Mouse (Mus musculus) midbrain, embryonic 12.5 days (tissue): ENCODE results near the gene Abhd6. TPM values are rescaled to one million over a fixed set of nuclear protein-coding genes. Genes with fewer than 3 reads are reported as not detected.

Source experiments
- polyA plus RNA-seq: library from polyadenylated mRNA; unstranded; fragments of >200 nt; fragmentation: Nextera tagmentation; extraction: Ambion mirVana; gene quantifications from 2 replicates; pipeline ENCODE4 v1.2.1, GENCODE M21; 2016

Gene Abhd6
- polyA plus RNA-seq, 1 experiment from 2014 or later = 17.1 TPM

Other genes starting within 250 kb of the Abhd6 start
- not detected in 2 replicates for gene Gm26661, start 211.3 kb upstream of the Abhd6 start, polyA plus RNA-seq
- gene Flnb, start 184.9 kb upstream of the Abhd6 start, polyA plus RNA-seq = 21.3 and 23.4 TPM in 2 replicates
- gene Gm45521, start 45.6 kb upstream of the Abhd6 start, polyA plus RNA-seq = not detected in 2 replicates
- gene Dnase1l3, start 8.3 kb upstream of the Abhd6 start, polyA plus RNA-seq = 0.05 TPM in 1 of 2 replicates, not detected in the other
- 44.4 and 44.9 TPM in 2 replicates for gene Rpp14, start 77.5 kb downstream of the Abhd6 start, polyA plus RNA-seq
- 32.9 and 33.6 TPM in 2 replicates for gene Pxk, start 95.3 kb downstream of the Abhd6 start, polyA plus RNA-seq
- 202 and 213 TPM in 2 replicates for gene Pdhb, start 170.1 kb downstream of the Abhd6 start, polyA plus RNA-seq
- gene Kctd6, start 211.2 kb downstream of the Abhd6 start, polyA plus RNA-seq = 9.1 and 9.2 TPM in 2 replicates